Mouse (Mus musculus): ENCODE data around the gene Specc1l. TPM values are rescaled to one million over a fixed set of nuclear protein-coding genes. Genes with fewer than 3 reads are reported as not detected.
"Not testable (repeated sequence)": the region's sequence is repeated elsewhere in the genome, so short reads cannot be mapped to it uniquely, and the experiment has no call there.

The Specc1l gene
- polyA plus RNA-seq, 1 experiment from 2014 or later = 9.2 TPM

DNA sequence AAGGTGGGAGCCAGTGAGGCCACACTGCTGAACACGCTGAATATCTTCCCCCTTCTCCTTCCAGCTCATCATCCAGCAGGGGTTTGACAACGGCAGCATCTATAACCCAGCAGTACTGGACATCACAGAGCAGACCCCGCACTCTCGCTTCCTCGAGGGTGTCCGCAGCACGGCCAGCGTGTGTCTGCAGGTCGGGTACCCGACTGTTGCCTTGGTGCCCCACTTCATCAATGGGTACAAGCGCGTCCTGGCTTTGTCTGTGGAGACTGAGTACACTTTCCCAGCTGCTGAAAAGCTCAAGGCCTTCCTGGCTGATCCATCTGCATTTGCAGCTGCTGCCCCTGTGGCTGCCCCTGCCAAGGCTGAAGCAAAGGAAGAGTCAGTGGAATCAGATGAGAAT lies 140.7 kb downstream of the Specc1l start:
- Histone ChIP-seq H3K4me2 (replicated peaks; ENCODE audit: low read depth) (no peak overlapping the region), H3K36me3 (ENCODE audit: control insufficient read depth, insufficient read depth, low read length) (no peaks in the 10 kb centered on the region), H3K27ac (replicated peaks) (no peak overlapping the region), H3K4me3 (ENCODE audit: low read depth, low read length) (no peak overlapping the region), H3K27me3 (ENCODE audit: control insufficient read depth, insufficient read depth, low read length) (no peaks in the 10 kb centered on the region), H3K9ac (ENCODE audit: low read length) (no peak overlapping the region), H3K4me1 (replicated peaks; ENCODE audit: control insufficient read depth, insufficient read depth) (no peaks in the 10 kb centered on the region), H3K9me3 (ENCODE audit: control insufficient read depth, low read length) (no peaks in the 10 kb centered on the region)
- no peak for ATAC-seq (ENCODE audit: low FRiP score, low TSS enrichment)
- TF ChIP-seq EP300 (optimal IDR thresholded peaks at IDR 0.05) (no peak), CTCF (IDR thresholded peaks at IDR 0.05; ENCODE audit: low read depth) (no peak)
- 95% methylated on average over 12 of the region's 12 CpGs for WGBS
- DNase-seq (ENCODE audit: low spot score) = no peak

DNA sequence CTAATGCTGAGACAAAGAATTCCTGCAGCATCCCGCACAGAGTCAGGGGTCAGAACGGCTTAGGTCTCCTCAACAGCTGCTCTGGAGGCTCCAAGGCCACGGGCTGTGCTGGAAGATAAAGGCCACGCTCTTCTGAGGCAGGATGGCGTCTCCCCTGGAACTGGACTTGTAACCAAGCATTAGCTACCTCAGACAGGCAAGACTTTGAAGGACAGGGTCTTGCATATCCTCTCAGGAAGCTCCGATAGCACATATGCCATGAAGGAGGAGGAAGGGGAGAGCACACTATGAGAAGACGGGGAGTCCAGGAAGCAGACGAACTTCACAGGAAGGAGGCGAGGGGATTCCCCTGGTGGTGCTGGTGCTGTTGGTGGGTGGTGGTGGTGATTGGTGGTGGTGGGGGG lies 142.0 kb downstream of the Specc1l start:
- not testable (repeated sequence) for H3K36me3 ChIP-seq (ENCODE audit: control insufficient read depth, insufficient read depth, low read length); H3K27ac ChIP-seq (replicated peaks); H3K4me3 ChIP-seq (ENCODE audit: low read depth, low read length); H3K9ac ChIP-seq (ENCODE audit: low read length); H3K4me1 ChIP-seq (replicated peaks; ENCODE audit: control insufficient read depth, insufficient read depth); DNase-seq (ENCODE audit: low spot score); ATAC-seq (ENCODE audit: low FRiP score, low TSS enrichment); H3K4me2 ChIP-seq (replicated peaks; ENCODE audit: low read depth); H3K27me3 ChIP-seq (ENCODE audit: control insufficient read depth, insufficient read depth, low read length); H3K9me3 ChIP-seq (ENCODE audit: control insufficient read depth, low read length)
- 57% methylated on average over 8 of the region's 9 CpGs for WGBS

DNA sequence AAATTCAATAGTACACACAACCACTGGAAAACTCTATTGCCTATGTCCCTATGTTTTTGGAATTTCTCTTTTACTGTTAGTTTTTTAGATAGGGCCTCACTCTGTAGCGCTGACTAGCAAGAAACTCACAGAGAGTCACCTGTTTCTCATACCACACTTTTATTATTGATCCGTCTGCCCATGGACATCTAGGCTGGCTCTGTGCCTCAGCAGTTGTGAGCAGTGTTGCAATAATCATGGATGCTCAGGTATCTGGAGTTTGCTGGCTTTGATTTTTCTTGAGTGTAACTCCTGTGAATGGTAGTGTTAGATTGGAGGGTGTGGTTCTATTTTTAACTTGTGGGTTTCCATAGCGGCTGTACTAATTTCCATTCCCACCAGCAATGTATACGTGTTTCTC lies 143.5 kb downstream of the Specc1l start:
- Histone ChIP-seq H3K4me1 (replicated peaks; ENCODE audit: control insufficient read depth, insufficient read depth) (no peaks in the 10 kb centered on the region), H3K27me3 (ENCODE audit: control insufficient read depth, insufficient read depth, low read length) (no peaks in the 10 kb centered on the region), H3K9me3 (ENCODE audit: control insufficient read depth, low read length) (no peaks in the 10 kb centered on the region), H3K4me2 (replicated peaks; ENCODE audit: low read depth) (no peak overlapping the region), H3K36me3 (ENCODE audit: control insufficient read depth, insufficient read depth, low read length) (no peaks in the 10 kb centered on the region), H3K9ac (ENCODE audit: low read length) (no peak overlapping the region), H3K4me3 (ENCODE audit: low read depth, low read length) (no peak overlapping the region), H3K27ac (replicated peaks) (no peak overlapping the region)
- DNase-seq (ENCODE audit: low spot score) (no peak), ATAC-seq (ENCODE audit: low FRiP score, low TSS enrichment) (no peak)
- WGBS = 65% methylated on average over 4 of the region's 4 CpGs
- TF ChIP-seq CTCF (IDR thresholded peaks at IDR 0.05; ENCODE audit: low read depth) = no peak
- TF ChIP-seq EP300 (optimal IDR thresholded peaks at IDR 0.05) = no peak

Other genes with a start within 250 kb of the Specc1l start
- gene Gnaz, start 244.9 kb upstream of the Specc1l start, polyA plus RNA-seq (2015; fragmentation: Nextera tagmentation; extraction: Ambion mirVana) = 3.4 and 3.9 TPM in 2 replicates
- not detected in 2 replicates for gene Rsph14, start 179.5 kb upstream of the Specc1l start, polyA plus RNA-seq (2015; fragmentation: Nextera tagmentation; extraction: Ambion mirVana)
- gene Rab36, start 175.0 kb upstream of the Specc1l start, polyA plus RNA-seq (2015; fragmentation: Nextera tagmentation; extraction: Ambion mirVana) = 1.9 and 2.0 TPM in 2 replicates
- gene Bcr, start 151.5 kb upstream of the Specc1l start, polyA plus RNA-seq (2015; fragmentation: Nextera tagmentation; extraction: Ambion mirVana) = 4.5 and 4.7 TPM in 2 replicates
- gene Adora2a, start 104.8 kb downstream of the Specc1l start, polyA plus RNA-seq (2015; fragmentation: Nextera tagmentation; extraction: Ambion mirVana) = 0.82 and 1.3 TPM in 2 replicates
- 3.8 and 5.3 TPM in 2 replicates for gene Upb1, start 189.0 kb downstream of the Specc1l start, polyA plus RNA-seq (2015; fragmentation: Nextera tagmentation; extraction: Ambion mirVana)